Mouse (Mus musculus): ENCODE measurements around the gene Faim2. TPM values are rescaled to one million over a fixed set of nuclear protein-coding genes. Genes with fewer than 3 reads are reported as not detected.

Faim2 gene
- polyA plus RNA-seq, 1 experiment from 2014 or later = 9.5 TPM

DNA sequence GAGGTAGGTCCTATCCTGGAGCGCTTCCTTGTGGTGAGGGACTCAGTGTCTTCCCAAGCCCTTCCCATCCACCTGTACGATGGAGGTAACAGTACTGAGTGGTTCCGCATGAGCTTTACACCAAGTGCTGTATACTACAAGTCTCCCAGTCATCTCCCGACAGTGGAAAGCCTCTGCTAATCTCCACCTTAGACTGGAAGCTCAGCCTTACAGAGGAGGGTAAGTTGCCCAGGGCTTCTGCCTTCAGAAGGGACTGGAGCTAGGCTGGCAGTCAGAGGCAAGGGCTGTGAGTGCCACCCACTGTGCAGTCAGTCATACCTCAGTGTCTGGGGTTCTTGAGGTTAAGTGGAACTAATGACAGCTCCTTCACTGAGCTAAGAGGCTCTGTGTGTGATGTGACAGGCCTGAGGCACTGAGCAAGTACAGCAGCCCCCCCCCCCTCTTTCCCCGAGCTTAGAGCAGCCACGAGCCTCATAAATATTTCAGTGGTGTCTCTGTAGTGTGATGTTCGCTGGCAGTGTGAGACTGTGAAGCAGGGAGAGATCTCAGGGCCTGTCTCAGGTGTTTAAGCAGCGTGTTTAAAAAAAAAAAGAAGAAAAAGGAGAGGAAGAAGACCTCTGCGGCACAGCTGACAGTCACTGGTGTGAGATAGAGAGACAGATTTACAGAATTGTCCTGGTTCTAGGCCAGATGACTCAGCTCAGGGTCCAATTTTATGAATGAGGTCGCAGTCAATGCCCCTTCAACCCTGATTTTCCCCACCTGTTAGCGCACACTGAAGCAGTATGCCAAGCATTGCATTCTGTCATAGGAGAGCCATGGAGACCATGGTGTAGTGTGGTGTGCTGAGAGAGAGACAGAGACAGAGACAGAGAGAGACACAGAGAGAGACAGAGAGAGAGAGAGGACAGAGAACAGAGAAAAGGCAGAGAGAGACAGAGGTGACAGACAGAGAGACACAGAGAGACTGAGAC lies 9.2 kb upstream of the Faim2 start:
- Histone ChIP-seq H3K4me3 (replicated peaks) (no peak overlapping the region), H3K4me2 (replicated peaks) (no peak overlapping the region), H3K27me3 (0 out of 2 replicates have a peak, but pooled peaks cover 4% of the 10 kb centered on the region), H3K4me1 (replicated peaks) (peaks cover 15% of the 10 kb centered on the region), H3K9ac (replicated peaks) (no peak overlapping the region; the same call in 1 of the 2 replicates), H3K36me3 (no peaks in the 10 kb centered on the region), H3K9me3 (no peaks in the 10 kb centered on the region), H3K27ac (peak overlapping the region; percentile 45)
- peak; percentile 92 for ATAC-seq
- WGBS = 44% methylated on average over 11 of the region's 11 CpGs

DNA sequence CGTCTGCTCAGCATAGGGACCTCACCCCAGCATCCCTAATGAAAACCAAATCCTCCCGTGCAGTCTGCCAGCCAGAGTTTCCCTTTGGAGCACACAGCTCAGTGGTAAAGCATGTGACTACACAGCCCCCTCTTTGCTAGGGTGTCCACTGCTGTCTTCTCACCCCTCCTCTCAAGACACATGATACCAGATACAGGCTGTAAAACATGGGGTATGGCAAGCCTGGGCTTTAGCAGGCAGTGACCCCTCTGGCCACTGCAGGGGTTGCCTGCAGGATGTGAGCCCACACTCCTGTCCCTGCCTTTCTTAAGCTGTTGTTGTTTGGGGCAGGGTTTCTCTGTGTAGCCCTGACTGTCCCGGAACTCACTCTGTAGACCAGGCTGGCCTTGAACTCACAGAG lies 4.1 kb upstream of the Faim2 start:
- ATAC-seq = no peak
- Histone ChIP-seq H3K4me1 (replicated peaks) (peaks cover 23% of the 10 kb centered on the region), H3K4me2 (replicated peaks) (no peak overlapping the region), H3K27ac (no peak overlapping the region), H3K36me3 (no peaks in the 10 kb centered on the region), H3K27me3 (peaks cover 19% of the 10 kb centered on the region; the same call in 1 of the 2 replicates), H3K9ac (replicated peaks) (no peak overlapping the region), H3K9me3 (no peaks in the 10 kb centered on the region), H3K4me3 (replicated peaks) (no peak overlapping the region)
- 60% methylated on average over 3 of the region's 3 CpGs for WGBS

DNA sequence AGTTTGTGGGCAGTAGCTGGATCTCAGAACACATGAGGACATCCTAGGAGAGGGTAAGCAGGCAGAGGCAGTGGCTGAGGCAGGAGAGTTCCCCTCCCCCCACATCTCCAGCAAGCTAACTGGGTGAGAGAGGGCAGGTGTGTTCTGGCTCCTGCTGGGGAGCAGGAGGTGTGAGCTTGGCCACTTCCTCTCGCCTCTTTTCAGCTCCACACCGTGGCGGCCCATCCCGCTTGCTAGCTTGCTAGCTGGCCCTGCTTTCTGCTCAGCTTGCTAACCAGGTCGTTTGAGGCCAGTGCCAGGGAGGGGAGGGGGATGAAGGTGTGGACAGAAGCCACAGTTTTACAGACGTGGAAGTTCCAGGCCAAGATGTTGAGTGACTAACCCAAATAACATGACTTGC lies 3.2 kb upstream of the Faim2 start:
- peaks cover 15% of the 10 kb centered on the region; the same call in 1 of the 2 replicates for H3K27me3 ChIP-seq
- WGBS = 48% methylated on average over 6 of the region's 6 CpGs
- no peak overlapping the region for H3K4me2 ChIP-seq (replicated peaks)
- H3K9me3 ChIP-seq = no peaks in the 10 kb centered on the region
- H3K4me1 ChIP-seq (replicated peaks) = peaks cover 24% of the 10 kb centered on the region
- no peak overlapping the region for H3K4me3 ChIP-seq (replicated peaks)
- ATAC-seq = no peak
- no peak overlapping the region for H3K9ac ChIP-seq (replicated peaks)
- no peaks in the 10 kb centered on the region for H3K36me3 ChIP-seq
- H3K27ac ChIP-seq = no peak overlapping the region

GRCm38 (mm10) chr15:99526681-99527080 lies 1.3 kb downstream of the Faim2 start:
- 66% methylated on average over 2 of the region's 2 CpGs for WGBS
- no peak overlapping the region for H3K9ac ChIP-seq (replicated peaks)
- no peaks in the 10 kb centered on the region for H3K9me3 ChIP-seq
- H3K36me3 ChIP-seq = no peaks in the 10 kb centered on the region
- ATAC-seq = 0 out of 2 replicates have a peak, but pooled peaks have one; percentile 1
- no peak overlapping the region for H3K4me3 ChIP-seq (replicated peaks)
- H3K4me1 ChIP-seq (replicated peaks) = peaks cover 24% of the 10 kb centered on the region
- no peak overlapping the region for H3K27ac ChIP-seq
- H3K4me2 ChIP-seq (replicated peaks) = peak overlapping the region; percentile 63
- peaks cover 15% of the 10 kb centered on the region; the same call in 1 of the 2 replicates for H3K27me3 ChIP-seq

DNA sequence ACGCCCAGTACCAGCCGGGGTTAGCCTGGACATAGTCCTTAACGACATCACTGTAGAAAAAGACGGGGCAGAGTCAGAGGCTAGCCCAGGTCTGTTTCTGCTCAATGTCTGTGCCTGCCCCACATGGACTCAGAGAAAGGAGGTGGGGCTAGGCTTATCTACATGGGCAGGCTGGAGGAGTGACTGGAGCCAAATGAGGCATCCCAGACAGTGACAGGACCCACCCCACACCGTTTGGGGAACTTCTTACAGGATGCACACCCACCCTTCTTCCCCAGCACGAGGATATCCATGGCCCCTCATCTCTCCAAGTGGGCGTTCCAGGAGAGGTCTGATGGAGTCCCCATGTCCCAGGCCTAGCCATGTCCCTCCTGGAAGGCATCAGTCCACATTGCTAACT lies 7.7 kb downstream of the Faim2 start:
- Histone ChIP-seq H3K4me2 (replicated peaks) (no peak overlapping the region), H3K36me3 (no peaks in the 10 kb centered on the region), H3K9me3 (no peaks in the 10 kb centered on the region), H3K27ac (no peak overlapping the region), H3K27me3 (no peaks in the 10 kb centered on the region), H3K9ac (replicated peaks) (no peak overlapping the region), H3K4me3 (replicated peaks) (no peak overlapping the region), H3K4me1 (replicated peaks) (no peaks in the 10 kb centered on the region)
- ATAC-seq = no peak
- 82% methylated on average over 7 of the region's 7 CpGs for WGBS

DNA sequence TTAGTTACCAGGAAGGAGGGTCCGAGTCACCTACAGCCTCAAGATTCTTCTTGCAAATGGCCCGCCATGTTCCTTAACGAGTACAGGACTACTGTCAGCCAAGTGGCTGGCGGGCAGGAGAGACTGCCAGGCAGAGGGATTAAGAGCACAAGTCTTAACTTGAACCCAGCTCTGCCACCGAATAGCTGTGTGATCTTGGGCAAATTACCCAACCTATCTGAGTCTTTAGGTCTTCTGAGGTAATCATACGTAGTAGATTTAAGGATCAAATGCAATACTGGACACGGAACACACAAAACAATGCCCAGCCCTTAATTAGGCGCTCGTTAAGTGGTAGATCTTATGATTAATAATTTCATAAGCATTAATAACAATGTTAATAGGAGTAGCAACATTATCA lies 8.3 kb downstream of the Faim2 start:
- H3K4me2 ChIP-seq (replicated peaks) = no peak overlapping the region
- no peaks in the 10 kb centered on the region for H3K36me3 ChIP-seq
- ATAC-seq = no peak
- H3K27ac ChIP-seq = no peak overlapping the region
- H3K27me3 ChIP-seq = no peaks in the 10 kb centered on the region
- H3K4me1 ChIP-seq (replicated peaks) = no peaks in the 10 kb centered on the region
- no peaks in the 10 kb centered on the region for H3K9me3 ChIP-seq
- H3K9ac ChIP-seq (replicated peaks) = no peak overlapping the region
- H3K4me3 ChIP-seq (replicated peaks) = no peak overlapping the region
- 90% methylated on average over 9 of the region's 9 CpGs for WGBS

DNA sequence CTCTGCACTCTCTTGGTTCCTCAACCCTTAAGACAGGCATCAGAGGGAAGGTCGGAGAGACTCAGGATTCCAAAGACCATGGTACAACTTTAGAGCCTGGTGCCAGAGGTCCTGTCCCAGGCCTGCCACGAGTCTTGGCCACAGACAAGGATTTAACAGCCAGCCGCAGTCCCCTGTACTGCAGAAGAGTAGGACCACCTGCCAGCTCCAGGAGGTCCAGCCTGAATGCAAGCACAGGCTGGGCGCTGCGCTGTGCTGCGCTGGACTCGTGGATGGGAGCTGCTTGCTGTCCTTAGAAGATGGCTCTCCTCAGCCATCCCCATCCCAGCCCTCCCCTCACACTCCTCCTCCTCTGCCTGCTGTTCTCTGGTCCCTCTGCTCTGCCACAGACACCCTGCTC lies 10.2 kb downstream of the Faim2 start:
- 67% methylated on average over 7 of the region's 7 CpGs for WGBS
- H3K9me3 ChIP-seq = no peaks in the 10 kb centered on the region
- no peak overlapping the region for H3K4me2 ChIP-seq (replicated peaks)
- no peaks in the 10 kb centered on the region for H3K36me3 ChIP-seq
- H3K27ac ChIP-seq = no peak overlapping the region
- no peak for ATAC-seq
- H3K4me1 ChIP-seq (replicated peaks) = no peaks in the 10 kb centered on the region
- H3K4me3 ChIP-seq (replicated peaks) = no peak overlapping the region
- no peaks in the 10 kb centered on the region for H3K27me3 ChIP-seq
- H3K9ac ChIP-seq (replicated peaks) = no peak overlapping the region

DNA sequence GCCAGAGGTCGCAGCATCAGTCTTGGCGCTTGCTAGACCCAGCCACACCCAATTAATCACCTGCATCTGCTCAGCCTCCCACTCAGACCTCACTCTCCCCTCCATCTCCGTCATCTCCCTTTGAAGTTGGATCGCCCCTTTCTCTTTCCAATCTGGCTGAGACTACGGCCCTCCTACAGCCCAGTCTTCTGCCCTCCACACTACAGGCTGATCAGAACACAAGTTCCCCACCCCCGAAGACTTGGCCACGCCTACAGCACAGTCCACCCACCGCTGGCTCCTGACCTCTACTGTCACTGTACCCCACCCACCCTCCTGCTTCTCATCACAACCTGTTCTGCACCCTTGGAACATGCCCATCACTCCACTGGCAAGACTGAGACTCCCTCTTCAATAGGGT lies 11.2 kb downstream of the Faim2 start:
- no peak for ATAC-seq
- WGBS = 70% methylated on average over 8 of the region's 8 CpGs

DNA sequence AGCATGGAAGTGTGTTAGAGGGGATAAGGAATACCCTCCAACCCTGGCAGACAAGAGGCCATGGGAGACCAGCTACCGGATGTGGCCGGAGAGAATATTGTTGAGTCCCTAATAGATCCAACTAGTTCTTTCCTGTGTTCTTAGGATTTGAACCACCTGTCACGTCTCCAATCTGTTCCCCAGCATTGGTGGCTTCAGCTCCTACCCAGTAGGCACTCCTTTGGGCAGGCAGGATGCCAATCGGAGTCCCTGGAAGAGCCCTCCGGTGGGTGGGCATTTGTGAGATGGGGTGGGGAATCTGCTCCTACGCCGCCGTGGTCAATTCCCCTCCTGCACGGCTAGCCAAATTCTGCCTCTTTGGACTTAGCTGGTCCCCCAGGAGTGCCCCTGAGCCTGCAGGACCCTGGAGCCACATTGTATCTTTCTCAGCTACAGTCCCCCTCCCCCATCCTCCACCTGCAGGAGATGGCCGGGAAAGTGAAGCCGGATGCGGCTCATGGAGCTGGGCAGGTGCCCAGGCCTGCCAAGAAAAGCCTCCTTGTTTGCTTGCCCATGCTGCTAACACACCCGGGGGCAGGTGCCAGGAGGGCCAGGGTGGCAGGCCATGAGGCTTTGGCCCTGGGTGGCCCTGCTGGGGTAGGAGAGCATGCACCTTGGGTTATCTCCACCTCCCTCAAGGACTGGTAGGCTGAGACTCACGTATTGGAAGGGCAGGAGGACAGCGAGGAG lies 16.0 kb downstream of the Faim2 start:
- Histone ChIP-seq H3K9me3 (no peaks in the 10 kb centered on the region), H3K4me1 (replicated peaks) (no peaks in the 10 kb centered on the region), H3K9ac (replicated peaks) (no peak overlapping the region), H3K27me3 (no peaks in the 10 kb centered on the region), H3K4me3 (replicated peaks) (no peak overlapping the region), H3K27ac (no peak overlapping the region), H3K36me3 (no peaks in the 10 kb centered on the region), H3K4me2 (replicated peaks) (no peak overlapping the region)
- WGBS = 85% methylated on average over 15 of the region's 15 CpGs
- no peak for ATAC-seq

More for the DNA sequence above, 11.2 kb downstream of the Faim2 start:
- no peak overlapping the region for H3K4me2 ChIP-seq (replicated peaks)
- no peak overlapping the region for H3K27ac ChIP-seq
- H3K9ac ChIP-seq (replicated peaks) = no peak overlapping the region
- H3K9me3 ChIP-seq = no peaks in the 10 kb centered on the region
- H3K4me1 ChIP-seq (replicated peaks) = no peaks in the 10 kb centered on the region
- no peaks in the 10 kb centered on the region for H3K36me3 ChIP-seq
- no peaks in the 10 kb centered on the region for H3K27me3 ChIP-seq
- H3K4me3 ChIP-seq (replicated peaks) = no peak overlapping the region

- H3K4me1 ChIP-seq (replicated peaks) = no peaks in the 10 kb centered on the region
- no peak overlapping the region for H3K4me3 ChIP-seq (replicated peaks)
- no peak overlapping the region for H3K4me2 ChIP-seq (replicated peaks)
- no peak overlapping the region for H3K27ac ChIP-seq
- no peak for ATAC-seq
- no peaks in the 10 kb centered on the region; the same call in 1 of the 2 replicates for H3K27me3 ChIP-seq
- no peaks in the 10 kb centered on the region for H3K9me3 ChIP-seq
- no peak overlapping the region for H3K9ac ChIP-seq (replicated peaks)
- no peaks in the 10 kb centered on the region for H3K36me3 ChIP-seq
- 90% methylated on average over 3 of the region's 3 CpGs for WGBS
Measured at GRCm38 (mm10) chr15:99510621-99511020, 17.3 kb downstream of the Faim2 start.

DNA sequence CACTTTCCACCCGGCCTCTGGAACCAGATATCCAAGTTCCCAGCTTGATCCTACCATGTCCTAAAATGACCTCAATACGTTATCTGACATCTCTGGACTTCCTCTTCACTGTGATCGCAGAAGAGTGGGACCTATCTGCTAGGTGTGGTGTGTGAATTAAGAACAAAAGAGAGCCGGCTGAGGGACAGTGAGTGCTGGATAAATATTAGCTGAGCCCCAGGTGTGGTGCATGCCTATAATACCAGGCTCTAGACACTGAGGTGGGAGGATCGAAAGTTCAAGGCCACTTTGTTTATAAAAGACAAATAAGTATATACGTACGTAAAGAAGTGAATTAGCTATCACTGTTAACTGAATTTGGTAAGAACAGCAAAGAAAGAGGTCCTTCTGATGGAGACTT lies 18.1 kb downstream of the Faim2 start:
- H3K9me3 ChIP-seq = no peaks in the 10 kb centered on the region
- WGBS = 89% methylated on average over 7 of the region's 7 CpGs
- H3K27me3 ChIP-seq = no peaks in the 10 kb centered on the region; the same call in 1 of the 2 replicates
- ATAC-seq = no peak
- no peaks in the 10 kb centered on the region for H3K4me1 ChIP-seq (replicated peaks)
- H3K36me3 ChIP-seq = no peaks in the 10 kb centered on the region
- H3K4me3 ChIP-seq (replicated peaks) = no peak overlapping the region
- H3K4me2 ChIP-seq (replicated peaks) = no peak overlapping the region
- no peak overlapping the region for H3K9ac ChIP-seq (replicated peaks)
- H3K27ac ChIP-seq = no peak overlapping the region
